Mouse (Mus musculus): ENCODE data around the gene Gm10073. TPM values are rescaled to one million over a fixed set of nuclear protein-coding genes. Genes with fewer than 3 reads are reported as not detected.
"Not testable (repeated sequence)": the region's sequence is repeated elsewhere in the genome, so short reads cannot be mapped to it uniquely, and the experiment has no call there.

Gm10073 gene
- polyA plus RNA-seq, 1 experiment from 2014 or later, result 10.6 TPM

GRCm38 (mm10) chr8:106614704-106615103, 41.4 kb upstream of the Gm10073 start:
- Histone ChIP-seq H3K4me2 (ENCODE audit: low read depth, low read length) (peak overlapping the region; percentile 30), H3K4me3 (ENCODE audit: low read length) (no peak overlapping the region), H3K4me1 (ENCODE audit: control insufficient read depth, insufficient read depth, low read length) (peaks cover 50% of the 10 kb centered on the region), H3K9me3 (ENCODE audit: control insufficient read depth, low read length) (no peaks in the 10 kb centered on the region), H3K9ac (ENCODE audit: low read depth, low read length) (0 out of 2 replicates have a peak overlapping the region, but pooled peaks have one; percentile 3), H3K27me3 (replicated peaks; ENCODE audit: control insufficient read depth, insufficient read depth, low read length) (no peaks in the 10 kb centered on the region), H3K36me3 (ENCODE audit: control insufficient read depth, insufficient read depth, low read length) (no peaks in the 10 kb centered on the region), H3K27ac (ENCODE audit: low read length) (peak overlapping the region; percentile 74)
- 36% methylated on average over 5 of the region's 5 CpGs for WGBS
- peak; percentile 82 for ATAC-seq

GRCm38 (mm10) chr8:106612047-106612446, 38.8 kb upstream of the Gm10073 start:
- no peaks in the 10 kb centered on the region for H3K9me3 ChIP-seq (ENCODE audit: control insufficient read depth, low read length)
- H3K4me3 ChIP-seq (ENCODE audit: low read length), result no peak overlapping the region
- H3K4me2 ChIP-seq (ENCODE audit: low read depth, low read length), result no peak overlapping the region
- no peak for ATAC-seq
- peaks cover 36% of the 10 kb centered on the region for H3K4me1 ChIP-seq (ENCODE audit: control insufficient read depth, insufficient read depth, low read length)
- 39% methylated on average over 3 of the region's 3 CpGs for WGBS
- H3K36me3 ChIP-seq (ENCODE audit: control insufficient read depth, insufficient read depth, low read length), result no peaks in the 10 kb centered on the region
- H3K9ac ChIP-seq (ENCODE audit: low read depth, low read length), result peak overlapping the region; percentile 30; the same call in 1 of the 2 replicates
- H3K27me3 ChIP-seq (replicated peaks; ENCODE audit: control insufficient read depth, insufficient read depth, low read length), result no peaks in the 10 kb centered on the region
- H3K27ac ChIP-seq (ENCODE audit: low read length), result peak overlapping the region; percentile 90

- Histone ChIP-seq H3K9me3 (ENCODE audit: control insufficient read depth, low read length) (no peaks in the 10 kb centered on the region), H3K36me3 (ENCODE audit: control insufficient read depth, insufficient read depth, low read length) (no peaks in the 10 kb centered on the region), H3K9ac (ENCODE audit: low read depth, low read length) (peak overlapping the region; percentile 30; the same call in 1 of the 2 replicates), H3K27ac (ENCODE audit: low read length) (peak overlapping the region; percentile 90), H3K4me3 (ENCODE audit: low read length) (no peak overlapping the region), H3K4me2 (ENCODE audit: low read depth, low read length) (peak overlapping the region; percentile 30), H3K27me3 (replicated peaks; ENCODE audit: control insufficient read depth, insufficient read depth, low read length) (peaks cover 6% of the 10 kb centered on the region; the same call in 1 of the 2 replicates), H3K4me1 (ENCODE audit: control insufficient read depth, insufficient read depth, low read length) (peaks cover 28% of the 10 kb centered on the region)
- WGBS, result 46% methylated on average over 9 of the region's 9 CpGs
- ATAC-seq, result peak; percentile 51
Measured at GRCm38 (mm10) chr8:106610958-106611640, 37.8 kb upstream of the Gm10073 start.

- no peaks in the 10 kb centered on the region for H3K36me3 ChIP-seq (ENCODE audit: control insufficient read depth, insufficient read depth, low read length)
- H3K27me3 ChIP-seq (replicated peaks; ENCODE audit: control insufficient read depth, insufficient read depth, low read length), result peaks cover 10% of the 10 kb centered on the region; the same call in 1 of the 2 replicates
- ATAC-seq, result peak; percentile 68
- WGBS, result 44% methylated on average over 7 of the region's 7 CpGs
- no peak overlapping the region for H3K4me3 ChIP-seq (ENCODE audit: low read length)
- peak overlapping the region; percentile 90 for H3K27ac ChIP-seq (ENCODE audit: low read length)
- no peaks in the 10 kb centered on the region for H3K9me3 ChIP-seq (ENCODE audit: control insufficient read depth, low read length)
- peaks cover 19% of the 10 kb centered on the region for H3K4me1 ChIP-seq (ENCODE audit: control insufficient read depth, insufficient read depth, low read length)
- H3K9ac ChIP-seq (ENCODE audit: low read depth, low read length), result no peak overlapping the region
- H3K4me2 ChIP-seq (ENCODE audit: low read depth, low read length), result no peak overlapping the region
Measured at GRCm38 (mm10) chr8:106609076-106609903, 36.0 kb upstream of the Gm10073 start.

- ATAC-seq, result peak; percentile 39
- H3K4me3 ChIP-seq (ENCODE audit: low read length), result no peak overlapping the region
- H3K36me3 ChIP-seq (ENCODE audit: control insufficient read depth, insufficient read depth, low read length), result no peaks in the 10 kb centered on the region
- H3K9ac ChIP-seq (ENCODE audit: low read depth, low read length), result no peak overlapping the region
- H3K4me1 ChIP-seq (ENCODE audit: control insufficient read depth, insufficient read depth, low read length), result peaks cover 21% of the 10 kb centered on the region
- peak overlapping the region; percentile 70 for H3K27ac ChIP-seq (ENCODE audit: low read length)
- H3K27me3 ChIP-seq (replicated peaks; ENCODE audit: control insufficient read depth, insufficient read depth, low read length), result peaks cover 13% of the 10 kb centered on the region; the same call in 1 of the 2 replicates
- no peak overlapping the region for H3K4me2 ChIP-seq (ENCODE audit: low read depth, low read length)
- 27% methylated on average over 3 of the region's 3 CpGs for WGBS
- no peaks in the 10 kb centered on the region for H3K9me3 ChIP-seq (ENCODE audit: control insufficient read depth, low read length)
Measured at GRCm38 (mm10) chr8:106608425-106608824, 35.2 kb upstream of the Gm10073 start.

- H3K4me2 ChIP-seq (ENCODE audit: low read depth, low read length); H3K9me3 ChIP-seq (ENCODE audit: control insufficient read depth, low read length); ATAC-seq; H3K4me3 ChIP-seq (ENCODE audit: low read length); H3K9ac ChIP-seq (ENCODE audit: low read depth, low read length); H3K36me3 ChIP-seq (ENCODE audit: control insufficient read depth, insufficient read depth, low read length): not testable (repeated sequence)
- Histone ChIP-seq H3K27ac (ENCODE audit: low read length) (peak overlapping the region; percentile 70; the same call in 1 of the 2 replicates), H3K4me1 (ENCODE audit: control insufficient read depth, insufficient read depth, low read length) (peaks cover 26% of the 10 kb centered on the region), H3K27me3 (replicated peaks; ENCODE audit: control insufficient read depth, insufficient read depth, low read length) (peaks cover 16% of the 10 kb centered on the region; the same call in 1 of the 2 replicates)
- WGBS, result 88% methylated on average over 4 of the region's 4 CpGs
Measured at GRCm38 (mm10) chr8:106607783-106608182, 34.5 kb upstream of the Gm10073 start.

GRCm38 (mm10) chr8:106606601-106607145, 33.4 kb upstream of the Gm10073 start:
- peak overlapping the region; percentile 28; the same call in 1 of the 2 replicates for H3K9ac ChIP-seq (ENCODE audit: low read depth, low read length)
- no peak for ATAC-seq
- no peaks in the 10 kb centered on the region for H3K9me3 ChIP-seq (ENCODE audit: control insufficient read depth, low read length)
- H3K27ac ChIP-seq (ENCODE audit: low read length), result no peak overlapping the region
- H3K27me3 ChIP-seq (replicated peaks; ENCODE audit: control insufficient read depth, insufficient read depth, low read length), result peaks cover 23% of the 10 kb centered on the region; the same call in 1 of the 2 replicates
- H3K4me2 ChIP-seq (ENCODE audit: low read depth, low read length), result peak overlapping the region; percentile 45
- peaks cover 20% of the 10 kb centered on the region for H3K4me1 ChIP-seq (ENCODE audit: control insufficient read depth, insufficient read depth, low read length)
- H3K4me3 ChIP-seq (ENCODE audit: low read length), result peak overlapping the region; percentile 10
- no peaks in the 10 kb centered on the region for H3K36me3 ChIP-seq (ENCODE audit: control insufficient read depth, insufficient read depth, low read length)
- WGBS, result 27% methylated on average over 15 of the region's 15 CpGs

- peak overlapping the region; percentile 2; the same call in 1 of the 2 replicates for H3K27ac ChIP-seq (ENCODE audit: low read length)
- H3K9ac ChIP-seq (ENCODE audit: low read depth, low read length), result no peak overlapping the region
- no peak for ATAC-seq
- peaks cover 17% of the 10 kb centered on the region for H3K4me1 ChIP-seq (ENCODE audit: control insufficient read depth, insufficient read depth, low read length)
- peak overlapping the region; percentile 20 for H3K4me3 ChIP-seq (ENCODE audit: low read length)
- no peaks in the 10 kb centered on the region for H3K36me3 ChIP-seq (ENCODE audit: control insufficient read depth, insufficient read depth, low read length)
- H3K9me3 ChIP-seq (ENCODE audit: control insufficient read depth, low read length), result no peaks in the 10 kb centered on the region
- 37% methylated on average over 4 of the region's 4 CpGs for WGBS
- peaks cover 23% of the 10 kb centered on the region; the same call in 1 of the 2 replicates for H3K27me3 ChIP-seq (replicated peaks; ENCODE audit: control insufficient read depth, insufficient read depth, low read length)
- peak overlapping the region; percentile 45 for H3K4me2 ChIP-seq (ENCODE audit: low read depth, low read length)
Measured at GRCm38 (mm10) chr8:106606121-106606520, 32.9 kb upstream of the Gm10073 start.

- peak overlapping the region; percentile 2; the same call in 1 of the 2 replicates for H3K27ac ChIP-seq (ENCODE audit: low read length)
- WGBS, result 42% methylated on average over 7 of the region's 7 CpGs
- ATAC-seq, result no peak
Measured at GRCm38 (mm10) chr8:106605657-106606056, 32.4 kb upstream of the Gm10073 start.

More at GRCm38 (mm10) chr8:106605657-106606056, 32.4 kb upstream of the Gm10073 start:
- peak overlapping the region; percentile 45 for H3K4me2 ChIP-seq (ENCODE audit: low read depth, low read length)
- H3K36me3 ChIP-seq (ENCODE audit: control insufficient read depth, insufficient read depth, low read length), result no peaks in the 10 kb centered on the region
- H3K27me3 ChIP-seq (replicated peaks; ENCODE audit: control insufficient read depth, insufficient read depth, low read length), result peaks cover 23% of the 10 kb centered on the region; the same call in 1 of the 2 replicates
- peaks cover 15% of the 10 kb centered on the region for H3K4me1 ChIP-seq (ENCODE audit: control insufficient read depth, insufficient read depth, low read length)
- peak overlapping the region; percentile 20 for H3K4me3 ChIP-seq (ENCODE audit: low read length)
- no peaks in the 10 kb centered on the region for H3K9me3 ChIP-seq (ENCODE audit: control insufficient read depth, low read length)
- no peak overlapping the region for H3K9ac ChIP-seq (ENCODE audit: low read depth, low read length)
